Mouse (Mus musculus): Measurements from ENCODE around the gene Tbx10.

- TF ChIP-seq USF1 (IDR thresholded peaks at IDR 0.05; ENCODE audit: low read depth), result no peak
- TF ChIP-seq CTCF (IDR thresholded peaks at IDR 0.05; ENCODE audit: control insufficient read depth, insufficient read depth, insufficient read length), result no peak
These were observed at the start of gene Tbx10 for GRCm38 (mm10) chr19:3992416-3992815.

All from C2C12 (cell line).